Mouse (Mus musculus) liver, embryonic 14.5 days (tissue): ENCODE data around the gene Dmwd. TPM values are rescaled to one million over a fixed set of nuclear protein-coding genes. Genes with fewer than 3 reads are reported as not detected.

Source experiments
- ATAC-seq: fragments of 200-750 bp; cut with Nextera tagmentation; 2 replicates; pipeline ENCODE4 v1.8.0; 2017; ENCODE audit warnings: moderate number of reproducible peaks, mild to moderate bottlenecking, moderate library complexity; ENCODE audit not compliant: insufficient read depth
- DNase-seq, 3 experiments: peaks; one replicate each; pipeline ENCODE4 v3.0.0-alpha.2; 2012 to 2013; ENCODE audit warnings: low read depth in 3 of 3, low spot score in 3 of 3
- H3K27ac ChIP-seq: fragments of 300-500 bp; sonication (generic); 2 replicates; pipeline ENCODE4 v1.5.1; 2014; ENCODE audit warnings: moderate library complexity, mild to moderate bottlenecking, control low read depth, inconsistent platforms
- H3K27me3 ChIP-seq: fragments of 300-500 bp; sonication (generic); 2 replicates; pipeline ENCODE4 v1.6.1; 2014; ENCODE audit warnings: mild to moderate bottlenecking, low read length, moderate library complexity; ENCODE audit not compliant: control insufficient read depth, insufficient read depth
- H3K36me3 ChIP-seq: fragments of 300-500 bp; sonication (generic); replicated peaks from 2 replicates; pipeline ENCODE4 v1.6.1; 2014; ENCODE audit warnings: low read depth; ENCODE audit not compliant: control insufficient read depth, insufficient read depth
- H3K4me1 ChIP-seq, 2 experiments: fragments of 200-500 bp in 1 of 2; fragments of 300-500 bp in 1 of 2; sonication (generic) in 1 of 2; replicated peaks; 2 replicates each; pipeline ENCODE4 v1.6.1; 2012 to 2014; ENCODE audit warnings: antibody characterized with exemption in 1 of 2, inconsistent platforms in 1 of 2, low read length in 1 of 2; ENCODE audit not compliant: control insufficient read depth in 2 of 2, insufficient read depth in 2 of 2
- H3K4me2 ChIP-seq: fragments of 300-500 bp; sonication (generic); 2 replicates; pipeline ENCODE4 v1.6.1; 2014; ENCODE audit warnings: low read depth, mild to moderate bottlenecking, control low read depth, moderate library complexity
- H3K4me3 ChIP-seq, 2 experiments: fragments of 200-500 bp in 1 of 2; fragments of 300-500 bp in 1 of 2; sonication (generic) in 1 of 2; 2 replicates each; pipeline ENCODE4 v1.5.1; 2012 to 2014; ENCODE audit warnings: low read depth in 2 of 2, low read length in 2 of 2, mild to moderate bottlenecking in 2 of 2, control low read depth in 1 of 2, inconsistent platforms in 1 of 2, moderate library complexity in 1 of 2; ENCODE audit not compliant: insufficient read depth in 1 of 2
- H3K9ac ChIP-seq: fragments of 300-500 bp; sonication (generic); replicated peaks from 2 replicates; pipeline ENCODE4 v1.6.1; 2014; ENCODE audit warnings: mild to moderate bottlenecking, control low read depth, moderate library complexity
- H3K9me3 ChIP-seq: fragments of 300-500 bp; sonication (generic); 2 replicates; pipeline ENCODE4 v1.6.1; 2016; ENCODE audit warnings: low read length, mixed read lengths; ENCODE audit not compliant: control insufficient read depth
- CTCF ChIP-seq: IDR thresholded peaks from 2 replicates; pipeline ENCODE4 v1.5.1; 2016; ENCODE audit warnings: antibody characterized with exemption, low read depth, control low read depth
- EP300 ChIP-seq: IDR thresholded peaks from 2 replicates; pipeline ENCODE4 v1.6.1; 2016; ENCODE audit warnings: antibody characterized with exemption, low read depth
- WGBS: fragments of 180-500 bp; shearing (Covaris S2); extraction: QIAGEN DNeasy Blood & Tissue Kit; methylation state at CpG from one replicate; pipeline ENCODE4 v1.1.7; 2014; ENCODE audit not compliant: insufficient replicate concordance; 5-methylcytosine and 5-hydroxymethylcytosine counted together
- polyA plus RNA-seq, 2 experiments: library from polyadenylated mRNA; depleted of rRNA in 1 of 2; stranded (reverse) in 1 of 2; unstranded in 1 of 2; fragments of >200 nt; fragmentation: Nextera tagmentation in 1 of 2; extraction: Ambion mirVana in 1 of 2; gene quantifications; 2 replicates each; pipeline versions ENCODE4 v1.2.1 to v1.2.3; 2012 to 2014

Dmwd gene
- polyA plus RNA-seq, 2 experiments: 3.5 to 18.1 TPM

DNA sequence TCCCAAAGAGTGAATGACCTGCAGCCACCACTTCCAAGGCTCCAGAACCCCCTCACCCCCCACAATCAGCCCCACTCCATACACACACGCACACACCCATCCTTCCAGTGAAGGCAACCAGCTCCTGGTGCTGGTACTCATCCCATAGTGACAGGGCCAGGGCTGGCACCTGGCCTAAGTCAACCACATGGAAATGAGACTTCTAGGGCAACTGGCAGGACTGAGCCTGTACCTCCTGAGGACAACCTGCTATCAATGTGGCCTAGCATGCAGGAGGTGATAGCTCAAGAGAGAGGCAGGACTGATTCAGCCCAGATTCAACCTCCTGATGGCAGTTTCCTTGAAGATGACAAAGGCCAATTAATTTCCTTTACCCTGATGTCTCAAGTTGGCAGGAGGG, 24.3 kb downstream of the Dmwd start:
- H3K4me1 ChIP-seq: peaks cover 0 to 8% of the 10 kb centered on the region in 2 experiments; a peak in 1 of 4 replicates
- no peak for TF ChIP-seq EP300
- TF ChIP-seq CTCF: no peak
- H3K9me3 ChIP-seq: no peaks in the 10 kb centered on the region
- no peak for ATAC-seq
- no peak overlapping the region for H3K9ac ChIP-seq
- no peak for DNase-seq
- H3K4me2 ChIP-seq: no peak overlapping the region
- H3K27me3 ChIP-seq: peaks cover 17% of the 10 kb centered on the region
- no peaks in the 10 kb centered on the region for H3K36me3 ChIP-seq
- no peak overlapping the region for H3K4me3 ChIP-seq
- no peak overlapping the region for H3K27ac ChIP-seq
- 43% methylated on average over 1 of the region's 1 CpGs for WGBS

- Histone ChIP-seq H3K9me3 (no peaks in the 10 kb centered on the region), H3K27me3 (no peaks in the 10 kb centered on the region), H3K4me2 (no peak overlapping the region), H3K36me3 (no peaks in the 10 kb centered on the region), H3K9ac (no peak overlapping the region), H3K4me3 (no peak overlapping the region), H3K4me1 (no peaks in the 10 kb centered on the region), H3K27ac (no peak overlapping the region)
- TF ChIP-seq CTCF (no peak), EP300 (no peak)
- ATAC-seq (no peak), DNase-seq (no peak)
These were observed 27.7 kb downstream of the Dmwd start for GRCm38 (mm10) chr7:19103741-19104140.

- no peak for DNase-seq
- H3K9ac ChIP-seq: no peak overlapping the region
- ATAC-seq: no peak
- TF ChIP-seq CTCF (no peak), EP300 (no peak)
- no peak overlapping the region for H3K4me2 ChIP-seq
- WGBS: 52% methylated on average over 2 of the region's 2 CpGs
- H3K4me3 ChIP-seq: no peak overlapping the region
- no peaks in the 10 kb centered on the region for H3K4me1 ChIP-seq
- H3K27ac ChIP-seq: no peak overlapping the region
- no peaks in the 10 kb centered on the region for H3K9me3 ChIP-seq
- H3K36me3 ChIP-seq: no peaks in the 10 kb centered on the region
- H3K27me3 ChIP-seq: no peaks in the 10 kb centered on the region
These were observed 28.5 kb downstream of the Dmwd start for GRCm38 (mm10) chr7:19104486-19104885.

DNA sequence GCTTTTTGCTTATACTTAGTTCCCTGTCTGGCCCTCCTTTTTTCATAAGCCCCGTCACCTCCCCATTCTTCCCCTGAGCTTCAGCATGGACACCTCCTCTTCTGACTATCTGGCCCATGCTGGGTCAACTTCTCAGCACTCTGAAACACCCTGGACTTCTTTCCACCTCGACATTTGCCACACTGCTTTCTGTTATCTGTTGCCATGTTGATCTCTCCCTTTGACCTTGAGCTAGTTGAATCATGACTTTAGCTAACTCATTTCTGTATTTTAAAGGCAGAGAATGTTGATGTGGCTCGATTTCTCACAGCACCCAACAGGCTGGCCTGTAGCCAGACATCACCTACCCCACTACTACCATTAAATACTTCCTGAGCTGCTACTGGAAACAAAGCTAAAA, 31.4 kb downstream of the Dmwd start:
- Histone ChIP-seq H3K27ac (no peak overlapping the region), H3K4me1 (no peaks in the 10 kb centered on the region), H3K27me3 (no peaks in the 10 kb centered on the region), H3K9me3 (no peaks in the 10 kb centered on the region), H3K4me3 (no peak overlapping the region), H3K36me3 (no peaks in the 10 kb centered on the region), H3K4me2 (no peak overlapping the region), H3K9ac (no peak overlapping the region)
- WGBS: 27% methylated on average over 3 of the region's 3 CpGs
- ATAC-seq (no peak), DNase-seq (no peak)
- TF ChIP-seq CTCF (no peak), EP300 (no peak)

DNA sequence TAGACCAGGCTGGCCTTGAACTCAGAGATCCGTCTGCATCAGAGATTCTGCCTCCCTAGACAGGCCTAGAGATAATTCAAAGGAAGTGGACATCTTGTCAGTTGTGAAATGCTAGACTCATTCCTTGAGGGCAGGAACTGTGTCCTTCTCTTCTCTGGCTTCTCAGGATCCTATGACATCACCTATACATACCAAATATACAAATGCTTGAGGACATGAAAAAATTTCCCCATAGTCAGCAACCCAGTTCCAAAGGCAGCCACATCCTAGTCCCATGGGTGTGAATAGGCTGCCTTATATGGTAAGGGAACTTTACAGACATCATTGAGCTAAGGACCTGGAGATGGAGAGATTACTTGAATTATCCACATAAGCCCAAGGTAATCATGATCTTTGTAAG, 33.5 kb downstream of the Dmwd start:
- 66% methylated on average over 1 of the region's 1 CpGs for WGBS
- H3K4me2 ChIP-seq: no peak overlapping the region
- no peaks in the 10 kb centered on the region for H3K27me3 ChIP-seq
- H3K9me3 ChIP-seq: no peaks in the 10 kb centered on the region
- DNase-seq: no peak
- TF ChIP-seq CTCF (no peak), EP300 (no peak)
- no peaks in the 10 kb centered on the region for H3K36me3 ChIP-seq
- H3K4me1 ChIP-seq: no peaks in the 10 kb centered on the region
- H3K9ac ChIP-seq: no peak overlapping the region
- H3K4me3 ChIP-seq: no peak overlapping the region
- no peak for ATAC-seq
- no peak overlapping the region for H3K27ac ChIP-seq
